ENCODE assay signal across 8 mouse cellular contexts in genomic region chr17:6697224-6697775, GRCm38 (mm10). TPM values are rescaled to one million over a fixed set of nuclear protein-coding genes. Genes with fewer than 3 reads are reported as not detected.
DNase-seq lines count a peak whose midpoint lies in the region; ATAC-seq and TF ChIP-seq lines count a peak whose summit lies in the region.
"Not testable (repeated sequence)": the region's sequence is repeated elsewhere in the genome, so short reads cannot be mapped to it uniquely, and the experiment has no call there.

No protein-coding gene starts in this region.

- not testable (repeated sequence) for H3K4me1 ChIP-seq in E14TG2a.4 (replicated peaks; ENCODE audit: low read depth, low read length); forebrain, embryonic 12.5 days; kidney, postnatal 0 days (replicated peaks; ENCODE audit: insufficient read depth, low read length); liver, embryonic 13.5 days (replicated peaks)

- intact Hi-C loops in heart, postnatal 10 days (cut with DNase I) = loop anchor here (10.0 kb wide), 1 partner anchor 198 kb away; no protein-coding TSS in a partner anchor

- 31% methylated on average over 4 of the region's 4 CpGs for WGBS in forebrain, embryonic 12.5 days
- WGBS in kidney, postnatal 0 days = 37% methylated on average over 2 of the region's 4 CpGs
- WGBS in liver, embryonic 13.5 days (ENCODE audit: insufficient replicate concordance) = 31% methylated on average over 3 of the region's 4 CpGs

- H3K9me3 ChIP-seq in E14TG2a.4 (ENCODE audit: low read length); forebrain, embryonic 12.5 days; kidney, postnatal 0 days (replicated peaks; ENCODE audit: low read length); liver, embryonic 13.5 days (replicated peaks): not testable (repeated sequence)

- ATAC-seq in forebrain, embryonic 12.5 days (ENCODE audit: low FRiP score) = peak; percentile 74
- ATAC-seq in kidney, postnatal 0 days (replicated peaks; ENCODE audit: low FRiP score, low read depth) = peak; percentile 57; the same call in 1 of the 2 replicates
- ATAC-seq in liver, embryonic 13.5 days (ENCODE audit: low read depth) = 0 out of 2 replicates have a peak, but pooled peaks have one; percentile 39

- not testable (repeated sequence) for H3K27ac ChIP-seq in forebrain, embryonic 12.5 days; kidney, postnatal 0 days; liver, embryonic 13.5 days

- TF ChIP-seq CTCF in E14TG2a.4 (conservative IDR thresholded peaks at IDR 0.05; ENCODE audit: low read length) = 0 out of 2 replicates have a peak, but pooled peaks have one; percentile 7
- peak; percentile 65 for TF ChIP-seq CTCF in kidney, postnatal 0 days (IDR thresholded peaks at IDR 0.05; ENCODE audit: low read depth)

- H3K4me2 ChIP-seq in forebrain, embryonic 12.5 days; kidney, postnatal 0 days (ENCODE audit: low read length); liver, embryonic 13.5 days: not testable (repeated sequence)

- not testable (repeated sequence) for H3K4me3 ChIP-seq in E14TG2a.4 (replicated peaks; ENCODE audit: low read length); forebrain, embryonic 12.5 days (replicated peaks); kidney, postnatal 0 days (replicated peaks; ENCODE audit: low read depth, low read length); liver, embryonic 13.5 days (replicated peaks)

- H3K36me3 ChIP-seq in E14TG2a.4 (ENCODE audit: insufficient read depth, low read length); forebrain, embryonic 12.5 days (replicated peaks); kidney, postnatal 0 days (ENCODE audit: insufficient read depth, low read length); liver, embryonic 13.5 days: not testable (repeated sequence)

- H3K9ac ChIP-seq in forebrain, embryonic 12.5 days; kidney, postnatal 0 days (ENCODE audit: low read depth, low read length); liver, embryonic 13.5 days: not testable (repeated sequence)

- DNase-seq in c-Kit-positive CD71-positive TER-119-positive erythroid progenitor cells, embryonic 14.5 days (ENCODE audit: low spot score) = peak; percentile 37
- DNase-seq in heart, postnatal 10 days = peak; percentile 58 to 65
- DNase-seq in kidney, postnatal 0 days (ENCODE audit: low spot score) = peak; percentile 60
- DNase-seq in liver, embryonic 13.5 days = not testable (repeated sequence)
- peak; percentile 66 for DNase-seq in naive thymus-derived CD4-positive, alpha-beta T cell, adult 2 months (ENCODE audit: low read depth)
- peak; percentile 66 for DNase-seq in testis, postnatal 10 days (ENCODE audit: low spot score)

- not testable (repeated sequence) for H3K27me3 ChIP-seq in E14TG2a.4 (ENCODE audit: insufficient read depth, low read length); forebrain, embryonic 12.5 days; kidney, postnatal 0 days (ENCODE audit: insufficient read depth, low read length); liver, embryonic 13.5 days

RNA-seq across cellular contexts. Expression of gene Sytl3, which starts 38.4 kb away (rescaled TPM):
- polyA plus RNA-seq in forebrain, embryonic 12.5 days (2016; fragmentation: Nextera tagmentation; extraction: Ambion mirVana) = 0.17 and 0.51 TPM in 2 replicates
- total RNA-seq in heart, postnatal 10 days (2021) = under 1 TPM; 0.45 to 0.48 TPM
- 2.5 and 3.2 TPM in 2 replicates for polyA plus RNA-seq in kidney, postnatal 0 days (2015; fragmentation: Nextera tagmentation; extraction: Ambion mirVana)
- 0.08 TPM in 1 of 2 replicates, not detected in the other for polyA plus RNA-seq in liver, embryonic 13.5 days (2015; fragmentation: Nextera tagmentation; extraction: Ambion mirVana)

RNA-seq across cellular contexts. Expression of gene Dynlt1f, which starts 41.6 kb away (rescaled TPM):
- 283 and 293 TPM in 2 replicates for polyA plus RNA-seq in forebrain, embryonic 12.5 days (2016; fragmentation: Nextera tagmentation; extraction: Ambion mirVana)
- total RNA-seq in heart, postnatal 10 days (2021) = 100 to 1,000 TPM; 116 to 117 TPM
- polyA plus RNA-seq in kidney, postnatal 0 days (2015; fragmentation: Nextera tagmentation; extraction: Ambion mirVana) = 254 and 271 TPM in 2 replicates
- polyA plus RNA-seq in liver, embryonic 13.5 days (2015; fragmentation: Nextera tagmentation; extraction: Ambion mirVana) = 94.4 and 98.1 TPM in 2 replicates
